Mouse (Mus musculus): Measurements from ENCODE around the gene Spag16.

- TF ChIP-seq CEBPB (IDR thresholded peaks at IDR 0.05; ENCODE audit: insufficient read depth, poor library complexity, severe bottlenecking), result no peak
- TF ChIP-seq POLR2A (IDR thresholded peaks at IDR 0.05; ENCODE audit: insufficient read length, low read depth), result no peak
- TF ChIP-seq SRF (IDR thresholded peaks at IDR 0.05; ENCODE audit: control insufficient read depth, insufficient read length, low read depth), result no peak
- no peak for TF ChIP-seq MAX (IDR thresholded peaks at IDR 0.05; ENCODE audit: low read depth)
- no peak for TF ChIP-seq MYOD1 (IDR thresholded peaks at IDR 0.05; ENCODE audit: control insufficient read depth in 1 of 3, insufficient read length in 2 of 3, low read depth in 2 of 3)
- no peak for TF ChIP-seq TCF3 (IDR thresholded peaks at IDR 0.05; ENCODE audit: insufficient read length, low read depth)
- TF ChIP-seq E2F4 (IDR thresholded peaks at IDR 0.05; ENCODE audit: insufficient read depth), result no peak
- TF ChIP-seq USF1 (IDR thresholded peaks at IDR 0.05; ENCODE audit: low read depth), result no peak
Measured at GRCm38 (mm10) chr1:70012991-70013390, 186.2 kb downstream of the Spag16 start.

Measured in myocyte (in vitro differentiated cells).